Mouse (Mus musculus) lung, embryonic 14.5 days (tissue): ENCODE results near the gene Os9. TPM values are rescaled to one million over a fixed set of nuclear protein-coding genes. Genes with fewer than 3 reads are reported as not detected.
"Not testable (repeated sequence)": the region's sequence is repeated elsewhere in the genome, so short reads cannot be mapped to it uniquely, and the experiment has no call there.

ENCODE experiments used
- ATAC-seq: fragments of 200-750 bp; cut with Nextera tagmentation; 2 replicates; pipeline ENCODE4 v1.8.0; 2017; ENCODE audit warnings: mild to moderate bottlenecking, moderate TSS enrichment, moderate library complexity; ENCODE audit not compliant: insufficient read depth
- DNase-seq: peaks from one replicate; pipeline ENCODE4 v3.0.0-alpha.2; 2015
- H3K27ac ChIP-seq: fragments of 300-500 bp; sonication (generic); 2 replicates; pipeline ENCODE4 v1.5.1; 2014; ENCODE audit warnings: low read depth, mild to moderate bottlenecking, moderate library complexity
- H3K27me3 ChIP-seq: fragments of 300-500 bp; sonication (generic); 2 replicates; pipeline ENCODE4 v1.6.1; 2014; ENCODE audit warnings: low read length, control low read depth; ENCODE audit not compliant: insufficient read depth
- H3K36me3 ChIP-seq: fragments of 300-500 bp; sonication (generic); 2 replicates; pipeline ENCODE4 v1.6.1; 2014; ENCODE audit warnings: control low read depth; ENCODE audit not compliant: insufficient read depth
- H3K4me1 ChIP-seq: fragments of 300-500 bp; sonication (generic); 2 replicates; pipeline ENCODE4 v1.6.1; 2014; ENCODE audit warnings: antibody characterized with exemption, control low read depth; ENCODE audit not compliant: insufficient read depth
- H3K4me2 ChIP-seq: fragments of 300-500 bp; sonication (generic); 2 replicates; pipeline ENCODE4 v1.6.1; 2014; ENCODE audit warnings: mild to moderate bottlenecking
- H3K4me3 ChIP-seq: fragments of 300-500 bp; sonication (generic); 2 replicates; pipeline ENCODE4 v1.5.1; 2014; ENCODE audit warnings: low read depth, low read length
- H3K9ac ChIP-seq: fragments of 300-500 bp; sonication (generic); 2 replicates; pipeline ENCODE4 v1.6.1; 2014
- H3K9me3 ChIP-seq: fragments of 300-500 bp; sonication (generic); 2 replicates; pipeline ENCODE4 v1.6.1; 2016; ENCODE audit warnings: low read depth, low read length, control low read depth
- CTCF ChIP-seq: IDR thresholded peaks from 2 replicates; pipeline ENCODE4 v1.5.1; 2016; ENCODE audit warnings: antibody characterized with exemption, low read depth
- WGBS: fragments of 180-500 bp; shearing (Covaris S2); extraction: QIAGEN DNeasy Blood & Tissue Kit; methylation state at CpG from one replicate; pipeline ENCODE4 v1.1.7; 2014; 5-methylcytosine and 5-hydroxymethylcytosine counted together
- polyA plus RNA-seq: library from polyadenylated mRNA; unstranded; fragments of >200 nt; fragmentation: Nextera tagmentation; extraction: Ambion mirVana; gene quantifications from 2 replicates; pipeline ENCODE4 v1.2.1, GENCODE M21; 2014

Gene Os9
- polyA plus RNA-seq, 1 experiment from 2014 or later, result 56.8 TPM

DNA sequence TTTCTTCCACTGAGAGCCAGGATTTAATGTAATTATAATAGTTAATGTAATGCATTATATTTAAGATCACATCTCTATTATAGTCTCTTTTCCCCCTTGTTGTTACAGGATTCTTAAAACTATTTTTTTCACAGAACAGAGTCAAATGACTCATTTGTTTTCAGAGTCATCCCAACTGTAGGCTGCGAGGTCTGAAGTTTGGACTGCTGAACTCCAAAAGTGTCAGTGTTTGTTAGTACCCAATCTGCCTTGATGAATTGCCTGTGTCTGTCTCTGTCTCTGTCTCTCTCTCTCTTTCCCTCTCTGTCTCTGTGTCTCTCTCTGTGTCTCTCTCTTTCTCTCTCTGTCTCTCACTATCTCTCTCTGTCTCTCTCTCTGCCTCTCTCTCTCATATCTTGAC is 35.6 kb upstream of the Os9 start:
- H3K9ac ChIP-seq, result no peak overlapping the region
- no peak overlapping the region for H3K4me2 ChIP-seq
- no peak overlapping the region for H3K27ac ChIP-seq
- H3K9me3 ChIP-seq, result no peaks in the 10 kb centered on the region
- no peaks in the 10 kb centered on the region for H3K27me3 ChIP-seq
- H3K4me1 ChIP-seq, result no peaks in the 10 kb centered on the region
- no peak for TF ChIP-seq CTCF
- DNase-seq (no peak), ATAC-seq (no peak)
- no peak overlapping the region for H3K4me3 ChIP-seq
- 39% methylated on average over 1 of the region's 1 CpGs for WGBS
- no peaks in the 10 kb centered on the region for H3K36me3 ChIP-seq

DNA sequence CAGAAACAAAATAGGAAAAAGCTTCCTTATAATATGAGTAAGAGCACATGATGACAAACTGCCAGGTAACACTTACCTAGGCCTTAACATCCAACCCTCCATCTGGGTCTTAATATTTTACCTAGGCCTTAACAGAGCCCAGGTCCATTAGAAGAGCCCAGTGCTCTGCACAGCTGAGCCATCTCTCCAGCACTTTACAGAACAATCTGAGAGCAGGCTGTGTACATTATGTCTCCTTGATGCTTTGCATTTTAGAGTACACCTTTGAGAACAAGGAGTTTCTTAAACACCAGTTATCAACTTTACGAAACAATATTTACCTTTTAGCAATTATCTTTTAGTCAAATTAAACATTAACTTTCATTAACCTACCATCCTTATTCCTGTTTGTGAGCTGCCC is 35.2 kb upstream of the Os9 start:
- no peaks in the 10 kb centered on the region for H3K9me3 ChIP-seq
- no peak overlapping the region for H3K27ac ChIP-seq
- H3K4me3 ChIP-seq, result no peak overlapping the region
- no peaks in the 10 kb centered on the region for H3K27me3 ChIP-seq
- H3K36me3 ChIP-seq, result no peaks in the 10 kb centered on the region
- WGBS, result 43% methylated on average over 1 of the region's 1 CpGs
- TF ChIP-seq CTCF, result no peak
- no peak overlapping the region for H3K9ac ChIP-seq
- no peak overlapping the region for H3K4me2 ChIP-seq
- no peak for ATAC-seq
- no peaks in the 10 kb centered on the region for H3K4me1 ChIP-seq
- no peak for DNase-seq

DNA sequence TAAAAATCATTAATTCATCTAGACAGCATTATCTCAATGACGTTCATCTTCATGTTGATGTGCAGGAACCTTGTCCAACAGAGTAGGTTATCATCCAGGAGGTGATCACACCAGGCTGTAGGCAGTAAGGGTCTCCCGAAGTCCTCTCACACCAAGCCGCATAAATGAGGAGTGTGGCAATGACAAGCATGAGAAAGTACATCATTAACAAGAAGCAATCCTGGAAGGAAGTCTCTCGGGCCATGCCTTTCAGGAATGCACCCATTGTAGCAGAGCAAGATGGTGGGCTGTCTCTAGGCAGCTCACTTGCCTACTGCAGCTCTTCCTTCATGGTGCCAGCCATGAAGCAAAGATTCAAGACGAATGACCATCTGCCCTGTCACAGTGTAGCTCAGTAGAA is 33.7 kb upstream of the Os9 start:
- Histone ChIP-seq H3K9ac (no peak overlapping the region), H3K4me3 (no peak overlapping the region), H3K27ac (no peak overlapping the region), H3K36me3 (no peaks in the 10 kb centered on the region), H3K9me3 (no peaks in the 10 kb centered on the region), H3K4me2 (no peak overlapping the region), H3K27me3 (no peaks in the 10 kb centered on the region), H3K4me1 (no peaks in the 10 kb centered on the region)
- ATAC-seq (no peak), DNase-seq (no peak)
- TF ChIP-seq CTCF, result no peak
- 75% methylated on average over 5 of the region's 5 CpGs for WGBS

DNA sequence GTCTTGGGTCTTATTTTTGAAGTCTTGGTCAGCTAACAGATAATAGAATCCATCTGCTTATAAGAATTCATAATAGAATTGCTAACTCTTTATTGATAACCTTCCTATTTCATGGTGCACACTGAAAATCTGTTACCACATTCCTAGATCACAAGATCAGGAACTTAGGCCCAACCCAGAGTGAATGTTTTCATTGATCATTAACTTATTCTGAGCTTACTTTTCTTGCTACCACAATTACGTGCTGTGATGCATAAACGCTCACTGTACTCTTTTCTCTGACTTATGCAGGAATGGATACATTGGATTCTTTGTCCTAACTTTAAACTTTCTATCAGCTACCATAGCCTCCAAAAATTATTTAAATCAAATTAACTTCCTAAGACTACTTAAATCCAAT is 33.3 kb upstream of the Os9 start:
- no peak for ATAC-seq
- Histone ChIP-seq H3K9ac (no peak overlapping the region), H3K4me3 (no peak overlapping the region), H3K36me3 (no peaks in the 10 kb centered on the region), H3K4me1 (no peaks in the 10 kb centered on the region), H3K27me3 (no peaks in the 10 kb centered on the region), H3K4me2 (no peak overlapping the region), H3K27ac (no peak overlapping the region), H3K9me3 (no peaks in the 10 kb centered on the region)
- 91% methylated on average over 2 of the region's 2 CpGs for WGBS
- DNase-seq, result no peak
- TF ChIP-seq CTCF, result no peak

DNA sequence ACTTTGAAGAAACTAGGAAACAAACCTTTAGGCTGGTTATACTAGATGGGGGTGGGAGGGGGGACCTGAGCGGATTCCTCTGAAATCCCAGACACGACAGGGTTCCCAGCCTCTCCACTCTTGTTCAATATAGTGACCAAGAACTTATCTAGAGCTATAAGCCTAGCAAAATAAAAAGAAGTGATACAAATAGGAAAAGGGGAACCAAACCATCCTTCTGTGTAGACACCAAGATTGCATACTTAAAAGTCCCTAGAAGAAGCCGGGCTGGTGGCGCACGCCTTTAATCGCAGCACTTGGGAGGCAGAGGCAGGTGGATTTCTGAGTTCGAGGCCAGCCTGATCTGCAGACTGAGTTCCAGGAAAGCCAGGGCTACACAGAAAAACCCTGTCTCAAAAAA is 32.4 kb upstream of the Os9 start:
- Histone ChIP-seq H3K4me2 (no peak overlapping the region), H3K9ac (no peak overlapping the region), H3K36me3 (no peaks in the 10 kb centered on the region), H3K4me1 (no peaks in the 10 kb centered on the region), H3K27ac (no peak overlapping the region), H3K9me3 (no peaks in the 10 kb centered on the region), H3K27me3 (no peaks in the 10 kb centered on the region), H3K4me3 (no peak overlapping the region)
- no peak for TF ChIP-seq CTCF
- ATAC-seq (no peak), DNase-seq (no peak)
- 93% methylated on average over 7 of the region's 7 CpGs for WGBS

DNA sequence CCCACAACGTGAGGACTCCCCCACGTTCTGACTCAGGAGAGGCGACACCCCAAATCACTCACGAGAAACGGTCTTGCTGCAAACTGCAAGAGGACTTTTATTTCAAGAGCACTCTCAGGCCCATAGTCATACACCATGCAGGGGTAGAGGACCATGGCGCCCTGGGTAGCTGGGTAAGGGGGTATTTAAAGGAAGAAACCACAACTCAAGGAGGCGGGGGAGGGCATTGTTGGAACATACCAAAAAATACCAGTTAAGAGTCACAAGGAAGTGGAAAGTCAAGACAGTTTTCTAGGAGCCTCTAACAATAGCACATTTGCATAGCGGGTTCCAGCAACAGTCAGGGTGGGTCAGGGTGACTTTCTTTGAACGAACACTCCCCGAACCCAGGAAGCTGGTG is 31.6 kb upstream of the Os9 start:
- H3K36me3 ChIP-seq, H3K4me2 ChIP-seq, H3K4me1 ChIP-seq, H3K4me3 ChIP-seq, H3K27me3 ChIP-seq, H3K9me3 ChIP-seq, H3K27ac ChIP-seq, DNase-seq, ATAC-seq, H3K9ac ChIP-seq: not testable (repeated sequence)
- 81% methylated on average over 10 of the region's 10 CpGs for WGBS

DNA sequence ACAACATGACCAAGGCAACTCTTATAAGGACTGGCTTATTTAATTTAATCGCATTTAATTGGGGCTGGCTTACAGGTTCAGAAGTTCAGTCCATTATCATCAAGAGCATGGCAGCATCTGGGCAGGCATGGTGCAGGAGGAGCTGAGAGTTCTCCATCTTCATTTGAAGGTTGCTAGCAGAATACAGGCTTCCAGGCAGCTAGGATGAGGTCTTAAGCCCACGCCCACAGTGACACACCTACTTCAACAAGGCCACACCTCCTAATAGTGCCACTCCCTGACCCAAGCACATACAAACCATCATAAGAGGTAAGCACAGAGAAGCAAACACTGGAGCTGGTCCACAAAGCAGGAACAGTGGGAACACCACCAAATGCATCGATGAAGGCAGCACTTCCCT is 30.3 kb upstream of the Os9 start:
- H3K9ac ChIP-seq, H3K4me1 ChIP-seq, DNase-seq, H3K27me3 ChIP-seq, ATAC-seq, H3K4me2 ChIP-seq, H3K4me3 ChIP-seq, H3K27ac ChIP-seq, H3K9me3 ChIP-seq, H3K36me3 ChIP-seq: not testable (repeated sequence)
- WGBS, result 79% methylated on average over 3 of the region's 3 CpGs

DNA sequence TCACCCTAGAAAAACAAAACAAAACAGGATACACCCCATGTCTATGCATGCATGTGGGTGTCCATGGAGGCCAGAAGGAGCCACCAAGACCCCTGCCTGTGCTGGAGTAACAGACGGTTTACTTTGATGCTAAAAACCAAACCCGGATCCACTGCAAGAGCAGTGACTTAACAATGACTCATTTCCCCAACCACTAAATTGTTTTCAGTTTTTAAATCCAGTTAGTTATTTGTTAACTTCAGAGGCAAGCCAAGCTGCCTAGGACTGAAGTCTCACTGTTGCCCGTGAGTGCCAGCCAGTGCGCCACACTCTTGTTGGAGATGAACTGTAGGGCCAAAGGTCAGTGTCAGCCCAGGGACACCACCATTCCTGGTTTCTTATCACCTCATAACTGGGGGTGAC is 29.5 kb upstream of the Os9 start:
- no peak for ATAC-seq
- DNase-seq, result no peak
- no peak overlapping the region for H3K9ac ChIP-seq
- no peak overlapping the region for H3K4me2 ChIP-seq
- no peaks in the 10 kb centered on the region for H3K27me3 ChIP-seq
- no peak for TF ChIP-seq CTCF
- no peaks in the 10 kb centered on the region for H3K36me3 ChIP-seq
- no peak overlapping the region for H3K27ac ChIP-seq
- no peaks in the 10 kb centered on the region for H3K4me1 ChIP-seq
- 61% methylated on average over 4 of the region's 4 CpGs for WGBS
- H3K9me3 ChIP-seq, result no peaks in the 10 kb centered on the region
- no peak overlapping the region for H3K4me3 ChIP-seq
